Mouse (Mus musculus) embryonic facial prominence, embryonic 10.5 days (tissue): ENCODE measurements around the gene Gipc3. TPM values are rescaled to one million over a fixed set of nuclear protein-coding genes. Genes with fewer than 3 reads are reported as not detected.

Experiments
- DNase-seq: peaks from one replicate; pipeline ENCODE4 v3.0.0-alpha.2; 2017; ENCODE audit warnings: low spot score
- H3K27ac ChIP-seq: fragments of 300-500 bp; sonication (generic); replicated peaks from 2 replicates; pipeline ENCODE4 v1.5.1; 2016; ENCODE audit warnings: mild to moderate bottlenecking
- H3K27me3 ChIP-seq: fragments of 300-500 bp; sonication (generic); replicated peaks from 2 replicates; pipeline ENCODE4 v1.6.1; 2016; ENCODE audit warnings: low read depth, mild to moderate bottlenecking; ENCODE audit not compliant: poor library complexity, severe bottlenecking
- H3K36me3 ChIP-seq: fragments of 300-500 bp; sonication (generic); replicated peaks from 2 replicates; pipeline ENCODE4 v1.6.1; 2016; ENCODE audit warnings: mild to moderate bottlenecking, moderate library complexity
- H3K4me1 ChIP-seq: fragments of 300-500 bp; sonication (generic); 2 replicates; pipeline ENCODE4 v1.6.1; 2016
- H3K4me3 ChIP-seq: fragments of 300-500 bp; sonication (generic); 2 replicates; pipeline ENCODE4 v1.5.1; 2016; ENCODE audit warnings: mild to moderate bottlenecking, moderate library complexity
- H3K9me3 ChIP-seq: fragments of 300-500 bp; sonication (generic); 2 replicates; pipeline ENCODE4 v1.6.1; 2016; ENCODE audit warnings: mild to moderate bottlenecking
- WGBS: fragments of 180-500 bp; shearing (Covaris S2); methylation state at CpG from one replicate; pipeline ENCODE4 v1.1.7; 2016; 5-methylcytosine and 5-hydroxymethylcytosine counted together
- polyA plus RNA-seq: library from polyadenylated mRNA; unstranded; fragments of >200 nt; fragmentation: Nextera tagmentation; extraction: Ambion mirVana; gene quantifications from 2 replicates; pipeline ENCODE4 v1.2.1, GENCODE M21; 2016

Gipc3 gene
- polyA plus RNA-seq, 1 experiment from 2014 or later = not detected

GRCm38 (mm10) chr10:81334324-81334723 lies 8.7 kb downstream of the Gipc3 start:
- Histone ChIP-seq H3K27ac (peak overlapping the region; percentile 81; the same call in 1 of the 2 replicates), H3K27me3 (peaks cover 89% of the 10 kb centered on the region), H3K4me1 (peaks cover 40% of the 10 kb centered on the region), H3K4me3 (no peak overlapping the region), H3K36me3 (no peaks in the 10 kb centered on the region), H3K9me3 (no peaks in the 10 kb centered on the region)
- 59% methylated on average over 11 of the region's 11 CpGs for WGBS
- DNase-seq = no peak

GRCm38 (mm10) chr10:81332277-81332676 lies 10.8 kb downstream of the Gipc3 start:
- Histone ChIP-seq H3K4me3 (peak overlapping the region; percentile 45), H3K4me1 (peaks cover 57% of the 10 kb centered on the region), H3K9me3 (no peaks in the 10 kb centered on the region), H3K36me3 (peaks cover 17% of the 10 kb centered on the region), H3K27me3 (peaks cover 73% of the 10 kb centered on the region), H3K27ac (peak overlapping the region; percentile 73)
- no peak for DNase-seq
- 14% methylated on average over 29 of the region's 29 CpGs for WGBS

GRCm38 (mm10) chr10:81330007-81330406 lies 13.1 kb downstream of the Gipc3 start:
- Histone ChIP-seq H3K27me3 (peaks cover 51% of the 10 kb centered on the region), H3K4me3 (no peak overlapping the region), H3K9me3 (no peaks in the 10 kb centered on the region), H3K36me3 (peaks cover 40% of the 10 kb centered on the region), H3K27ac (peak overlapping the region; percentile 36), H3K4me1 (peaks cover 48% of the 10 kb centered on the region)
- WGBS = 58% methylated on average over 4 of the region's 4 CpGs
- DNase-seq = no peak

GRCm38 (mm10) chr10:81329194-81329975 lies 13.7 kb downstream of the Gipc3 start:
- H3K27ac ChIP-seq = peak overlapping the region; percentile 36
- WGBS = 75% methylated on average over 10 of the region's 10 CpGs
- peaks cover 42% of the 10 kb centered on the region for H3K4me1 ChIP-seq
- peak overlapping the region; percentile 26; the same call in 1 of the 2 replicates for H3K4me3 ChIP-seq
- H3K36me3 ChIP-seq = peaks cover 46% of the 10 kb centered on the region
- no peak for DNase-seq
- peaks cover 45% of the 10 kb centered on the region for H3K27me3 ChIP-seq
- H3K9me3 ChIP-seq = no peaks in the 10 kb centered on the region

GRCm38 (mm10) chr10:81328386-81328785 lies 14.7 kb downstream of the Gipc3 start, which contains the start of gene Tbxa2r:
TSS of gene Tbxa2r (plus strand) at chr10:81328731.
- peaks cover 35% of the 10 kb centered on the region for H3K27me3 ChIP-seq
- H3K4me3 ChIP-seq = peak within 1 kb of the TSS; percentile 26
- no peaks in the 10 kb centered on the region for H3K9me3 ChIP-seq
- no peak for DNase-seq
- peaks cover 56% of the 10 kb centered on the region for H3K36me3 ChIP-seq
- 16% methylated on average over 10 of the region's 10 CpGs for WGBS
- peaks cover 40% of the 10 kb centered on the region for H3K4me1 ChIP-seq
- H3K27ac ChIP-seq = peak within 1 kb of the TSS; percentile 55

- Histone ChIP-seq H3K9me3 (no peaks in the 10 kb centered on the region), H3K27ac (peak overlapping the region; percentile 55), H3K4me3 (peak overlapping the region; percentile 26; the same call in 1 of the 2 replicates), H3K4me1 (peaks cover 40% of the 10 kb centered on the region), H3K27me3 (peaks cover 30% of the 10 kb centered on the region), H3K36me3 (peaks cover 60% of the 10 kb centered on the region)
- WGBS = 26% methylated on average over 2 of the region's 2 CpGs
- DNase-seq = no peak
Observed at GRCm38 (mm10) chr10:81327959-81328358, 15.1 kb downstream of the Gipc3 start.

- H3K9me3 ChIP-seq = no peaks in the 10 kb centered on the region
- peaks cover 40% of the 10 kb centered on the region for H3K4me1 ChIP-seq
- peaks cover 19% of the 10 kb centered on the region for H3K27me3 ChIP-seq
- WGBS = 82% methylated on average over 6 of the region's 6 CpGs
- DNase-seq = no peak
- H3K36me3 ChIP-seq = peaks cover 69% of the 10 kb centered on the region
- peak overlapping the region; percentile 24; the same call in 1 of the 2 replicates for H3K27ac ChIP-seq
- 0 out of 2 replicates have a peak overlapping the region, but pooled peaks have one; percentile 23 for H3K4me3 ChIP-seq
Observed at GRCm38 (mm10) chr10:81326858-81327257, 16.2 kb downstream of the Gipc3 start.

GRCm38 (mm10) chr10:81325781-81326180 lies 17.3 kb downstream of the Gipc3 start:
- H3K4me3 ChIP-seq = no peak overlapping the region
- H3K4me1 ChIP-seq = peaks cover 44% of the 10 kb centered on the region
- DNase-seq = no peak
- no peaks in the 10 kb centered on the region for H3K9me3 ChIP-seq
- 94% methylated on average over 18 of the region's 18 CpGs for WGBS
- H3K36me3 ChIP-seq = peaks cover 69% of the 10 kb centered on the region
- H3K27ac ChIP-seq = no peak overlapping the region
- peaks cover 10% of the 10 kb centered on the region; the same call in 1 of the 2 replicates for H3K27me3 ChIP-seq

GRCm38 (mm10) chr10:81325176-81325575 lies 17.9 kb downstream of the Gipc3 start:
- Histone ChIP-seq H3K9me3 (no peaks in the 10 kb centered on the region), H3K4me3 (no peak overlapping the region), H3K36me3 (peaks cover 69% of the 10 kb centered on the region), H3K27me3 (peaks cover 4% of the 10 kb centered on the region; the same call in 1 of the 2 replicates), H3K4me1 (peaks cover 44% of the 10 kb centered on the region), H3K27ac (no peak overlapping the region)
- DNase-seq = no peak
- 95% methylated on average over 21 of the region's 21 CpGs for WGBS

- H3K27ac ChIP-seq = no peak overlapping the region
- WGBS = 94% methylated on average over 18 of the region's 18 CpGs
- no peaks in the 10 kb centered on the region for H3K27me3 ChIP-seq
- peaks cover 43% of the 10 kb centered on the region for H3K4me1 ChIP-seq
- H3K36me3 ChIP-seq = peaks cover 68% of the 10 kb centered on the region
- peak overlapping the region; percentile 14 for H3K4me3 ChIP-seq
- no peak for DNase-seq
- no peaks in the 10 kb centered on the region for H3K9me3 ChIP-seq
Observed at GRCm38 (mm10) chr10:81323791-81324530, 19.1 kb downstream of the Gipc3 start.

- Histone ChIP-seq H3K4me3 (peak overlapping the region; percentile 87; the same call in 1 of the 2 replicates), H3K9me3 (no peaks in the 10 kb centered on the region), H3K36me3 (peaks cover 68% of the 10 kb centered on the region), H3K27ac (no peak overlapping the region), H3K27me3 (no peaks in the 10 kb centered on the region), H3K4me1 (peaks cover 43% of the 10 kb centered on the region)
- DNase-seq = no peak
- 94% methylated on average over 23 of the region's 23 CpGs for WGBS
Observed at GRCm38 (mm10) chr10:81323141-81323775, 19.8 kb downstream of the Gipc3 start.

- peaks cover 44% of the 10 kb centered on the region for H3K4me1 ChIP-seq
- WGBS = 95% methylated on average over 27 of the region's 27 CpGs
- no peak for DNase-seq
- H3K9me3 ChIP-seq = no peaks in the 10 kb centered on the region
- H3K27ac ChIP-seq = no peak overlapping the region
- H3K36me3 ChIP-seq = peaks cover 69% of the 10 kb centered on the region
- H3K4me3 ChIP-seq = peak overlapping the region; percentile 87
- no peaks in the 10 kb centered on the region for H3K27me3 ChIP-seq
Observed at GRCm38 (mm10) chr10:81322444-81322843, 20.6 kb downstream of the Gipc3 start.
